Mouse (Mus musculus) skeletal muscle tissue, adult 2 months (tissue): ENCODE measurements around the gene Tbc1d2b.

Source experiments
- DNase-seq: peaks from one replicate; pipeline ENCODE4 v3.0.0-alpha.2; 2012; ENCODE audit warnings: low read depth, low spot score

Gene Tbc1d2b

GRCm38 (mm10) chr9:90172528-90173321, 97.9 kb downstream of the Tbc1d2b start:
- no peak for DNase-seq

DNA sequence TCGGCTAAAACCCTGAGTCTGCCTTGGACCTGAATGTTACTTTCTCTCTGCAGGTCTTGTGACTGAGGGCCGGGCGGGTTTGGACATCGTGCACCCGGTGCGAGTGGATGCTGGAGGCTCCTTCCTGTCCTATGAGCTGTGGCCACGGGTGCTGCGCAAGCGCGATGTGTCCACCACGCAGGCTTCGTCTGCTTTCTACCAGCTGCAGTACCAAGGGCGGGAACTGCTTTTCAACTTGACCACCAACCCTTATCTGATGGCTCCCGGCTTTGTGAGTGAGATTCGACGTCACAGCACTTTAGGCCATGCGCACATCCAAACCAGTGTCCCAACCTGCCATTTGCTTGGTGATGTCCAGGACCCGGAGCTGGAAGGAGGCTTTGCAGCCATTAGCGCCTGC, 99.2 kb downstream of the Tbc1d2b start:
- no peak for DNase-seq

GRCm38 (mm10) chr9:90169965-90170364, 100.6 kb downstream of the Tbc1d2b start:
- no peak for DNase-seq

DNA sequence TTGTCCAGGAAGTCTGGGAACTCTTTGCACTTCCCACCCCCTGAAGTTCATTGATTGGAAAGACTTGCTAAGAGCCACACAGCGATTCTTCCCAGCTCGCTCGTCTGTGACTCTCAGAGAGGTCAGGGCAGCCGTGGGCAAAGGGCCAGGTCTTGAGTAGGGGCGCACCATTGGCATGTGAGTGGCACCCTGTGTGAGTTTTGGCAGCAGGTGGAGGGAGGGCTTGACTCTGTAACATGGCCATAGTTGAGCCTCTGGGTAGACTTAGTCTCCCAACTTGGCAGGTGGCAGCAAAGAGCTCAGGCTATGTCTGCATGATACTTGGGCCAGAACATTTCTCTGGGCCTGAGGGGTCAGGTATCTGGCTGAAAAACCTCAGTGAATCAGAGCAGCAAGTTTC, 104.0 kb downstream of the Tbc1d2b start:
- no peak for DNase-seq

- no peak for DNase-seq
These were observed 105.0 kb downstream of the Tbc1d2b start for GRCm38 (mm10) chr9:90165590-90165989.

GRCm38 (mm10) chr9:90164670-90165453, 105.7 kb downstream of the Tbc1d2b start:
- no peak for DNase-seq

- DNase-seq = no peak
These were observed 106.9 kb downstream of the Tbc1d2b start for GRCm38 (mm10) chr9:90163749-90164095.

GRCm38 (mm10) chr9:90162926-90163748, 107.5 kb downstream of the Tbc1d2b start, which contains the start of gene Adamts7:
Gene Adamts7 (plus strand): TSS chr9:90163069.
- DNase-seq = no peak

GRCm38 (mm10) chr9:90162243-90162925, 108.2 kb downstream of the Tbc1d2b start:
- peak; percentile 33 for DNase-seq
